Mouse (Mus musculus) yolk sac, embryonic 10.5 days (tissue): ENCODE measurements around the gene Rag1.

Experiments used
- DNase-seq: peaks from one replicate; pipeline ENCODE4 v3.0.0-alpha.2; 2017; ENCODE audit warnings: low spot score

Rag1 gene

DNA sequence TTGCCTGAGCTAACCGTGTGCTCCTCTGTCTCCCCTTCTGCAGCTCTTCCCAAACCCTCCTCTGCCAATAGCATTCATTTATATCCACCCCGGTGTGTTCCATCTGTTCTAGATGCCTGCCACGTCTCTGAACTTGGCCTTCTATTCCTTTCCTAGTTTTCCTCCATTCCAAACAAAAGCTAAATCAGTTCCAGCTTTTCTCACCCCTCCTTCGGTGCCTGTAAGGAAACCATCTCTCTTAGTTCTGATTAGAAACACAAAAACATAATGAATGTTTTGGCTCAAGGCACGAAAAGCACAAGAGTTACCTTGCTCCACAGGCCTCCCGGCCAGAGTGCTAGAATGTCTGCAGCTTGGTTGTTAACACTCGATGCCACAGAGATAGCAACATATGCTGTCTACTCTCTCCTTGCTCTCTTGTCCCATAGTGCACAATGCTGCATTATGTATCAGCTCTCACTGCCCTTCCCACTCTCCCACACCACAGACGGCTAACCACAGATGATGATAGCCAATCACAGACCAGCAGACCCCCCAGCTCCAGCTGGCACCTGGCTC lies at the start of gene Rag1, which contains the start of gene B230118H07Rik:
Gene Rag1, minus strand, starts transcription at position 388 of the 558 bp plus-strand sequence.
Gene B230118H07Rik, minus strand, starts transcription at position 419 of the 558 bp plus-strand sequence.
- no peak for DNase-seq

DNA sequence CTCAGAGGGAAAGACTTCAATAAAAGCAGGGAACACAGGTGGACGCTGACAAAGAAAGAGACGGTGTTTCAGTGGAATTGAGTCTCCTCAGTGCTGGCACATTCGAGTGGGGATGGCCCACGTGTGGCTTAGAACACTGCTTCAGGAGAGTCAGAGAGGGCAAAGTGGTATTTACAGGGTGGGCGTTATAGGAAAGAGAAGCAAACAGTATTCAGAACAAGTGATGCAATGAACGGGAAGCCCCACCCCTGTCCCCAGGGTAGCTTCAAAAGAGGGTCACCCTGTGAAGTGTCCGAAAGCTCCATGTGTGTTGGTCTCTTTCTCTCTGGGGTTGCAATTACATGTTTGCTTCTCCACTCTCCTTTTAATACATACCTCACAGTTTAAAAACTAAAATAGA lies 46.3 kb upstream of the Rag1 start:
- no peak for DNase-seq

- DNase-seq: no peak
Observed at GRCm38 (mm10) chr2:101693577-101694215, 44.4 kb upstream of the Rag1 start.

GRCm38 (mm10) chr2:101693043-101693442 lies 43.7 kb upstream of the Rag1 start:
- DNase-seq: no peak

- no peak for DNase-seq
Observed at GRCm38 (mm10) chr2:101690252-101690827, 41.0 kb upstream of the Rag1 start.

DNA sequence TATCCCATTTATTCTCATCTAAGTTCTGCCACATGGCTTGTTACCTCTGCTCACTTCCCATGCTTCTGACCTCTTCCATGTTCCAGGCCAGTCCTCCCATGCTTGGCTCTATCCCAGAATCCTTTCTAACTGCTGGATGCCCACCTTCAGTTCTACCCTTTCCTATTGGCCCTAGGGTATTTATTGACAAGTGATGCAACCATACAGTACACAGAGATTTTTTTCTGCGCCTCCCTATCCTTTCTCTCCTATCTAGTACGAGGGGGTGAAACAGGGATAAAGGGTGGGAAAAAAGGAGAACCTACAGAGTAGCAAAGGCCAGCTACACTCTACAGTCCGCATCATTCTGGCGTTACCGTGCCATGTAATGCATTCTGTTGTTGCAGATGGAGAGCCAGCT lies 38.7 kb upstream of the Rag1 start:
- no peak for DNase-seq

DNA sequence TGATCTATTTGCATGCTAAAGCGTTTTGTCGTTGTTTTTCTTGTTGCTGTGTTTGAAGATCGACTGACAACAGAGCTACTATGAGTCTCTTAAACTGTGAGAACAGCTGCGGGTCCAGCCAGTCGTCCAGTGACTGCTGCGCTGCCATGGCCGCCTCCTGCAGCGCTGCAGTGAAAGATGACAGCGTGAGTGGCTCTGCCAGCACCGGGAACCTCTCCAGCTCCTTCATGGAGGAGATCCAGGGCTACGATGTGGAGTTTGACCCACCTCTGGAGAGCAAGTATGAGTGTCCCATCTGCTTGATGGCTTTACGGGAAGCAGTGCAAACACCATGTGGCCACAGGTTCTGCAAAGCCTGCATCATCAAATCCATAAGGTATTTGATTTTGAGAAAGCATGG lies 35.1 kb upstream of the Rag1 start:
- no peak for DNase-seq

GRCm38 (mm10) chr2:101679164-101679784 lies 30.0 kb upstream of the Rag1 start:
- DNase-seq: peak; percentile 5

GRCm38 (mm10) chr2:101678236-101679021 lies 29.1 kb upstream of the Rag1 start, which contains the start of gene Traf6:
TSS of gene Traf6 (plus strand) at chr2:101678429.
- peak; percentile 86 for DNase-seq

DNA sequence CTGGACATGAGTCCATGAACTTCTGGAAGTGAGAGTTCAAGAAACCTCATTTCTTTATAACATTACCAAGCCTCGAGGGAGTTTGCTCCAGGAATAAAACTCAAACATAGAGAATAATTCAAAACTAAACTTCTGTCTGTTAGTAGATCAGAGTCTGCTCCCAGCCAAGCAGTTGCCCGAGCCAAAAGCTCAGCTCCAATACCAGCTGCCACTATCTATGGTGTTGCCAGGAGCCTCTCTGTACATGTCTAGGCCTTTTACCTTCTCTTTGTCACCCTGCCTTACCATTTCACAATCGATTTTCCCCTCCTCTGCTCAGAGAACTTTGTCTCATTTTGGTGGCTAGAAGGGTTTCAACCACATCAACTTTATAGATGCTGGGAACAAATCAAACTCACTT lies 24.2 kb upstream of the Rag1 start:
- no peak for DNase-seq

DNA sequence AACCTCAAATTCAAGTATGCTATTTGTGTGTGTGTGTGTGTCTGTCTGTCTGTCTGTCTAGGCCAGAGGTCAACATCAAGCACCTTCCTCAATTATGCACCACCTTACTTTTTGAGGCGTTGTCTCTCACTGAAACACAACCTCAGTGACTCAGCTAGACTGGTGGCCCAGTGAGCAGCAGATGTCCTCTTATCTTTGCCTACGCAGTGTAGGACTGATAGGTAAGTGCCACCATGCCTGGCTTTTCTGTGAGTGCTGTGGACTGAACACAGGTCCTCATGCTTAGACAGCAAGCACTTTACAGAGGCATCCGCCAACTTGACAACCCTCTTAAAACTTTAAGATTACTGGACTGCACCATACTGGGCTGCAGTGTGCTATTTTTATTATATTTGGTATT lies 19.4 kb upstream of the Rag1 start:
- no peak for DNase-seq

GRCm38 (mm10) chr2:101665703-101666092 lies 16.4 kb upstream of the Rag1 start:
- DNase-seq: no peak

DNA sequence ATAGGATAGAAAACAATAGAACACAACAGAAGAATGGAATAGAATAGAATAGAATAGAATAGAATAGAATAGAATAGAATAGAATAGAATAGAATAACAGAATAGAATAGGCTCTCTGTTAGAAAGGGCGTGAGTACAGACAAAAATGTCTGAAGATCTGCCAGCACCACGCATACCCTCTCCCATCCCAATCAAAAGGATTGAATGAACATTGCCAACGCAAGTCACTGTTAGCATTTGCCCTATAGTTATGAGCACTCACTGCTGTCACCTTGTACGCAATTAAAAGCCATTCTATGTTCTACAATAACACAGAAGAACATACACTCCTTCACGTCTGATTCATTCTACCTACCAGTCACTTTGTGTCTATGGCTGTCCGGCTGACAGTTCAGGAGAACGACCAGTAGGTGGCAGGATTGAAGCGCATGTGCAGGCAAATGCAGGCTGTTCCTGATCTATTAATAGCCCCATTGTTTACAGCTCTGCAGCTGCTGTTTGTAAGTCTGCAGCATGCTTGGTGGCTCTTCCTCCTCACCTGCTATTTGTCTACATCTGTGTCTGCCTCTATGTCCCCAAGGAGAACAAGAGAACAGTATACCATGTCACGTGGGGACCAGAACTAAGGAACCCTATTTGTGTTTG lies 15.9 kb upstream of the Rag1 start:
- peak; percentile 43 for DNase-seq

GRCm38 (mm10) chr2:101660536-101660935 lies 11.2 kb upstream of the Rag1 start:
- DNase-seq: no peak

DNA sequence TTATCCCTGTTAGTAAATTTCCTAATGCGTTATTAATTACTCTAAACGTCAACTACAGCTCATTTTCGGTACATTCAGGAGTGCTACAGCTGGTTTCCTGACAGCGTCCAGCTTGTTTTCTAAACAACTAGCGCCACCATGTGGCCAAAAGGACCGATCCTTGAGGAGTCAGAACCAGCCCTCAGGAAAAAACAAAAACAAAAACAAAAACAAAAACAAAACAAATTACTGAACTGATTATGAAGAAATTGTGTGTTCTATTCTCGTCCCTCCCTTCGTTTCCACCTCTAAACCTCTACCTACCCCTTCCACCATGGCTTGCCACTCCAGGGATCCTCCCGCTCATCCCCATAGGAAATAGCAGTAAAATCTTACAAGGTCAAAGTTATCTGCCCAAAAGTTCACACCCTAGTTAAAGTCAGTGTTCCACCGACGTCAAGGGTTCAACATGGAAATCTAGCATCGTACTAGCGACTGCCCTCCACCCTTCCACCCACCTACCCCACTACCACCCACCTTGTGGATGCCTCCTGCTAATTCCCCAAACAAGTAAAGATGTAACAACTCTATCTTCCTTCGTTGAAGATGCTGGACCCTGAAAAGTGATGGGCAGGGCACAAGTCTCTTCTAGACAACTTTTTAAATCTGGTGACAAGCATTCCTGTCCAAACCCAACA lies 3.8 kb upstream of the Rag1 start:
- DNase-seq: peak; percentile 21

DNA sequence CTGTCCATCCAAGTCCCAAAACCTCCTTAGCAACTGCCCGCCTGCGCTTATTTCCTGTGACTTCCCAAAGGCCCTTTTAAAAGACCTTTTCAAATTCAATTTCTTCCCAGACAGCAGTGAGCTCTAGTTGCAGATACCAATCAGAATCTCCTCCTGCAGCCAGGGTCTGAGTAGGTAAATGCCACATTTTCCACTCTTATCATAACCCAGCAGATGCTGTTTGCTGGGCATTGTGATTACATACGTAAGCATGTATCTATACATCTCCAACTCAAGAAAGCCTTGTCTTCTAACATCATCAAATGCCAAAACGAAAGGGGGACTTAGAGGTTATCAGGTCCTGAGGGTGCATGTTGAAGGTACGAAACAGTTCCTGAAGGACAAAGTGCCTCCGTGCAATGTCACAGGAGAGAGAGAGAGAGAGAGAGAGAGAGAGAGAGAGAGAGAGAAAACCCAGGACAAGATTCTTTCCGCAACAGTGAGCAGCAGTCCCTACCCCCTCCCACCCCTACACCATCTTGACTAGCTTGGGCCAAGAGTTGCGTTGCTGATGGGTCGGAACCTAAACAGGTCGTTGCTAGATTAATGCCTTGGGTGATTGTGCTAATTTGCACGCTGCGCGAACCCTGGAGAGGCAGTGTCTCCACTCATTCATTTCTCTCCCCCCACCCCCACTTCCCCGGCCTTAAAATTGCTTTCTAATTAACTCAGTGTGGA lies 3.1 kb upstream of the Rag1 start:
- DNase-seq: peak; percentile 6

GRCm38 (mm10) chr2:101650446-101650845 lies 1.1 kb upstream of the Rag1 start:
- no peak for DNase-seq

- DNase-seq: no peak
Observed at GRCm38 (mm10) chr2:101648361-101648760, 940 bp downstream of the Rag1 start.

DNA sequence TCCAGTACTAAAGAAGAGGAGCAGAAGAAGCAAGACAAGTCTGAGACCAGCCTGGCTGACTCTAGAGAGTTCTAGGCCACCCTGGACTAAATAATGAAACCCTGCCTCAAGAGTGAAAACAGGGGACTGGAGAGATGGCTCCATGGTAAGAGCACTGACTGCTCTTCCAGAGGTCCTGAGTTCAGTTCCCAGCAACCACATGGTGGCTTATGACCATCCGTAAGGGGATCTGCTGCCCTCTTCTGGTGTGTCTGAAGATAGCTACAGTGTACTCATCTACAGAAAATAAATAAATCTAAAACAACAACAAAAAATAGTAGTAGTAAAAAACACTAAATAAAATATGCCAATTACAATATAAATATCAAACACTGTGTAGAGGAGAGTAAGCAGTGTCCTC lies 3.5 kb downstream of the Rag1 start:
- no peak for DNase-seq

DNA sequence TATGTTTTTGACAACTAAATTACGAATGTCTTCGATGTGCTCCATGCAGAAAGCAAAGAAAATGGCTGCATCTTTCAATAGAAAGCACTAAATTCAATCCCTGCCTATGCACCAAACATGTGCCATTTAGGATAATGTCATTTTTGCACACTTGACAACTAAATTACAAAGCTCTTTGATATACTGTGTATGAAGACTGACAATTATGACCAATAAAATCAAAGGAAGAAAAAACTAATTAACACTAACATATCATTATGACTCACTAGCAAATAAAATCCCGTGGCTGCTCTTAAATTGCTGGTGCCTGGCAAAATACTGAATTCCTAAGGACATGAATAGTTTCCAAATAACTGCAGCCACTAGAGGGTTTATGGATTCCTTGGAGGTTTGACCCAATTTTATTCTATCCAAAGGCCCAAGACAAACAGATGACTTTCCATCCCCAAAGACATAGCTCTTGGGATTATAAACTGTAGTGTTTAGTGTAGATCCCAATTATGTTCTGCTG lies 9.4 kb downstream of the Rag1 start:
- DNase-seq: no peak
